Mouse (Mus musculus) ES-E14 (cell line): ENCODE results near the gene Gimap7.

ENCODE experiments used
- CHD2 ChIP-seq: IDR thresholded peaks from 2 replicates; pipeline ENCODE4 v1.6.1; 2014; ENCODE audit warnings: mild to moderate bottlenecking, low read depth, low read length, inconsistent platforms
- HCFC1 ChIP-seq: IDR thresholded peaks from 2 replicates; pipeline ENCODE4 v1.6.1; 2012; ENCODE audit warnings: low read length, inconsistent platforms, borderline replicate concordance; ENCODE audit not compliant: insufficient read depth
- ZC3H11A ChIP-seq: IDR thresholded peaks from 2 replicates; pipeline ENCODE4 v1.6.1; 2012; ENCODE audit warnings: low read depth, mild to moderate bottlenecking, inconsistent platforms, low read length, borderline replicate concordance

DNA sequence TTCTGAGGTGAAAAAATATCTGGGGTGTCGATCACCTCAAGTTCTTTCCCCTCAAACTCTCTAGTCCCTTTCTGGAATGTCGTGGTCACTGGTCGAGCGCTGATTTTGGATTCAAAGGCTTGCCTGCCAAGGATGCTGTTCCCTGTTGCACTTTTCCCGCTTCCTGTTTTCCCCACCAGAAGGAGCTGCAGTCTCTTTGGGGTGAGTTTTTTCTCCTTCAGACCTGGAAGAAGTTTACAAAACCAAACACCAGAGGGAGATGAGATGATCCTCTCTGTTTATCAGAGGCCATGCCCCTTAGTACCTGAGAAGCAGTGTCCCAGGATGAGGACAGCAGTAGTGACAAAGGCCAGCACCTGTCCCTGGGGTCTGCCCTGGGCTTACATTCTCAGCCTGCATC lies 15.8 kb upstream of the Gimap7 start:
- no peak for TF ChIP-seq ZC3H11A
- no peak for TF ChIP-seq CHD2
- no peak for TF ChIP-seq HCFC1
